Mouse (Mus musculus) embryo, embryonic 11 days (tissue): Measurements from ENCODE around the gene Slc4a1.

ENCODE experiments used
- DNase-seq: peaks from one replicate; pipeline ENCODE4 v3.0.0-alpha.2; 2015

The Slc4a1 gene

GRCm38 (mm10) chr11:102318576-102319409, 47.2 kb downstream of the Slc4a1 start:
- DNase-seq, result peak; percentile 70

DNA sequence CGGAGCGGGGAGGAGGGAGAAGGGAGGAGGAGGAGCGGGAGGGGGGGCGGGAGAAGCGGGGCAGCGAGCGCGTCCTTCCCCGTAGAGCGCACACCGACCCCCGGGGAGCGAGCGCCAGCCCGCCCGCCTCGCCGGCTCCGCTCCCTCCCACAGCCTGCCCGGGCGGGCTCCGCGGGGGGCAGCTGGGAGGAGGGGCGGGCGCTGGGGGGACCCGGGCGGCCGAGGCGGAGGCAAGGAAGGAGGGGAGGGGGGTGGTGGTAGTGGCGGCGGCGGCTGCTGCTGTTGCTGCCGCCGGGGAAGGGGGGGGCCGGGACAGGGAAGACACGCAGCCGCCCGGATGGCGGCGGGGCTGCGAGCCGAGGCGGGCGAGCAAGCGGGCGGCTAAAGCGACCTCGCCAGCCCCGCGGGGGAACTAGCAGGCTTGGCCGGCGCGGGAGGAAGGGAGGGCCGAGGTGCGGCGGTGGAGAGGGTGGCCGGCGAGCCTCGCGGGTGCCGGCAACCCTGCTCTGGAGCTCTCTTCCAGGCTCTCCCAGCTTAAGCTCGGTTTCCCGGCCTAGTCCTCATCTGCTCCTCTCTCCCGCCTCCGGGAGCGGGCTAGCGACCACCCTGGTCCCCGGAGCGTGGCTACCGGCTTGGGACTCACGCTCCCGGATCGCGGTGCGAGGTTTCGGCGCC, 48.0 kb downstream of the Slc4a1 start:
- DNase-seq, result peak; percentile 86

DNA sequence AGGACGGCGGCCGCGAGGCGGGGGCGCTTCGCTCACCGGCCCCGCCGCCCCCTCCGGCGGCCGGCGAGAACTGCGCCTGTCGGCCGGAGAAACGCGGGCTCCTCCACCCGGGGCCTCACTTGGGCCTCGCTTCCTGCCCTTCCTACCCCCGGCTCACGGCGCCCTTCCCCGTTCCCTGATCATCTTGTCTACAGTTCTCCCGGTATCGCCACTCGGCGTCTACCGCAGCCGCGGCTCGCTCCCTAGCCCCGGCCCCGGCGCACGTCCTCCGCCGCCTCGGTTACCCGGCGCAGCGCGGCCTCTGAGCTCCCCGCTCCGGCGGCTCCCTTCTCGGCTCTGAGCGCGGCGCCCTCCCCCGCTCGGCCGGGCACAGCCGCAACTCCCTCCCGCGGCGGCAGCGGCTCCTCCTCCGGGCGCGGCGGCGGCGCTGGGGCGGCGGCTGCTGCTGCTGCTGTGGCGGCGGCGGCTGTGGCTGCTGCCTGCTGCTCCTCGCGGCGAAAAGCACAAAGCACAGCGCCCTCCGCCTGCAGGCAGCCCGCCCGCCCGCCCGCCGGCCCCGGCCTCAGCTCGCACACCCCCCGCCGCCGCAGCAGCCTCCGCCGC, 48.6 kb downstream of the Slc4a1 start:
- peak; percentile 81 for DNase-seq

GRCm38 (mm10) chr11:102316572-102317297, 49.3 kb downstream of the Slc4a1 start:
- peak; percentile 94 for DNase-seq

DNA sequence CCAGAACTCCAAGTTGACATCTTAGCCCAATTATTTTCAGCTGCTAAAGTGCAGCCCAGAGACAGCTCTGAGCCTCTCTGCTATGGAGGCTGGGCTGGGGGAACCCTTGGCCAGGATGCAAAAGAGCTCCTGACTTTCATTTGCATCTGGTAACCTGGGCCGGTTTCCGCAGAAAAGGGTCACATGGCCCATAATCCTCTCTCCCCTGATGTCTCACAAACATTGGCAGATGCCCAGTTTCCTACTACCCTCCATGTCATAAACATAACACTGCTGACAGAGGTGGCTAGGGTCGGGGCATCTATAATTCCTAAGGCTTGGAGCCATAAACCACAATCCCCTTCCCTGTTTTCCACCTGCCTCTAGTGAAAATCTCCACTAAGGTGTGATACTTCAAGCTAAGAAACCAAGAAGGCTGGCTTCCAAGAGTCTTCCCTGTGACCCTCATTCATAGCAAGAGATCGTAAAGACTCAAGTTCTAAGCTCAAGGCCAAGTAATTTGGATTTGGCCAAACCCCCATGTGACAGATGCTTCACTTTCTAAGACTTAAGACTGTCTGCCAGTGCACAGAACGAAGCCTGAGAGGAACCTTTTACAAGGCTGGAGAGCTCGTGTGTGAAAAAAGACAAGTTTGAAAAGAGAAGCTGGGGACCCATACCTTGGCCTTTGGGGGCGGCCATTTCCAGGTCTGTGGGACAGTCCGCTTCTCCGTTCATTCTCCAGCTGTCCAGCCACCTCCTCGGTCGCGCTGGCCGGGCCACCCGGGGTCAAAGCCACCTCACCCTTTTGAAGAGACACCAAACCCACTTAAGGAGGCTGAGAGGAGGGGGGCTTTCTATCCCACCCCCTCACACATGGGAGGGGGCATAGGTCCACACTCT, 50.1 kb downstream of the Slc4a1 start:
- peak; percentile 30 for DNase-seq

DNA sequence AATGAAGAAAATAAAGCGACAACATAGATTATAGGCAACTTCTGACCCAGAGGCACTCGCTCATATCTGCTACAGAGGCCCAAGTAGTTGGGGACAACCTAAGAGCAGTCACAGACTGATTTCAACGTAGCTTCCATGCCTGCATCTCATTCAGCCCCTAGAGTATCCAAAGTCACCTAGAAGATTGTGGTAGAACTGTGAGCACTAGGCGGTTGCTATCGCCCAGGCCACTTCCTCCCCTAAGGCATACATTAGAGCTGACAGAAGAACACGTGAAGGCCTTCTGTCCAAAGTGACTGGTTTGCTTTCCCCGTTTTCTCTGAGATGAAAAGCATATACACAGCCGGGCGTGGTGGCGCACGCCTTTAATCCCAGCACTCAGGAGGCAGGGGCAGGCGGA, 51.7 kb downstream of the Slc4a1 start:
- DNase-seq, result no peak

DNA sequence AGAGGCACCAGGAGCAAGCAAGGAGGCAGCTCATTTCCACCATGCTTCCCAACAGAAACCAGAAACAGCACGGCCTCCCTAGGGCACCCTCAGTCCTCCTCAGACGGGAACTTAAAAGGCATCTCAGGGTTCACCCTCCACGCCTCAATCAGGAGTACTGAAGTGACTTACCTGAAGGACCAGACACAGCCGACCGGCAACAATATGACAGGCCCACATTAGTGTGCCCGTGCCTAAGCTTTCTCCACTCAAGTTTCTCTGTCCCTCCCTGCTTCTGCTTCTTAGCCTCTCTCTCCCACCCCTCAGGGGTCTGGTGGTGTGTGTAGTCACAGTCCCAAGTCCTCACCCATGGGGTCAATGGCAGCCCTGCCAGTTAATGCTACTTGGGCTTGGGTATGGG, 53.4 kb downstream of the Slc4a1 start:
- DNase-seq, result no peak

DNA sequence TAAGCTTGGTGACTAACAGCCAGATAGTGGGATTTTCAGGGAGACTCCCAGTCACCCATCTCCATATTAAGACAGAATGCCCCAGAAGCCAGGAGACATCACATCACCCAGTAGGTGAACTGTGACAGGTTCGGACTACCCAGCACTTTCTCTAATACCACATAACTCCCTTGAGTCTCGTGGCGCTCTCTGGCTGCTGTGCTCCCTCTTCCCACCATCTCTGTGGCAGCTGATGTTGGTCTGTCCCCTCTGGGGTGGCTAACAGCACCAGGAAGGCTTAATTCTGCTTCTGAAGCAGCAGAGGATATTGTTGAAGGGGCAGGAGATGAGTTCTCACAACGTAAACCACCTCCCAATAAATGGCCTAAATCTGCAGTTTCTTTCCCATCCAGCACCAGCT, 54.0 kb downstream of the Slc4a1 start:
- DNase-seq, result no peak

- peak; percentile 35 for DNase-seq
Measured at GRCm38 (mm10) chr11:102310768-102311695, 55.0 kb downstream of the Slc4a1 start.

DNA sequence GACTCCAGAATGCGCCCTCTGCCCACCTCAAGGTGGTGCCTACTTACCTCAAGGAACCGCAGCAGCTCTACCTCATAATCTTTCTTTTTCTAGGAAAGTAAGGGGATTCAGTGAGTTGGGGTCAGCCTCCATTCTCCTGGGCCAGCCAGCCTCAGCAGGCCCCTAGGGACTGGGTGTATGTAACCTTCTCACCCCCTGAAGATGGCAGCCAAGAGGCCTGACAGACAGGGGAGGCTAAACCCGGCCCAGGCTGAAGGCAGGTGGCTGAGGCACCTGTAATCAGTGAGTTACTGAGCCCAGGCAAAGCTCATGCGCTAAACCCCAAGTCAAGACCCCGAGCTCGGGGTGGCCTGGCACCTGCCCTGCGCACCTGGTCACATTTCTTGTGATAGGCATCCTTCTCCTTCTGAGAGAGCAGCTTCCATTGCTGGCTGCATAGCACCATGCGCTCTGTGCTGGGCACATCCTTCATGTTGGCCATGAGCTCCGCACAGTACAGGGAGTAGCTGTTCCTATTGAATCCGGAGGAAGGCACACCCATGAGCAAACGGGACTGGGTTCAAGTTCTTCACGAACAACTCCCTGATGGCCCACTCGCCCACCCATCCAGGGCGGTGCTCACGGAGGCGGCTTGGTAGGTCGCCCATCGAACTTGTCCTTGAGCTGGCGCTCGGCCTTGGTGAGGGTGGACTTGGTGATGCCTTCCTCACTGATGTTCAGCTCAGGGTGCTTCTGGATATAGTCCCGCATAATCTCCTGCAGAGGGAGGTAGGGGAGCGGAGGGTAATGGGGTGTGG, 56.0 kb downstream of the Slc4a1 start:
- no peak for DNase-seq

- DNase-seq, result peak; percentile 98
Measured at GRCm38 (mm10) chr11:102308979-102309378, 57.0 kb downstream of the Slc4a1 start.

- DNase-seq, result no peak
Measured at GRCm38 (mm10) chr11:102308104-102308503, 57.9 kb downstream of the Slc4a1 start.

- DNase-seq, result no peak
Measured at GRCm38 (mm10) chr11:102305359-102305758, 60.6 kb downstream of the Slc4a1 start.

DNA sequence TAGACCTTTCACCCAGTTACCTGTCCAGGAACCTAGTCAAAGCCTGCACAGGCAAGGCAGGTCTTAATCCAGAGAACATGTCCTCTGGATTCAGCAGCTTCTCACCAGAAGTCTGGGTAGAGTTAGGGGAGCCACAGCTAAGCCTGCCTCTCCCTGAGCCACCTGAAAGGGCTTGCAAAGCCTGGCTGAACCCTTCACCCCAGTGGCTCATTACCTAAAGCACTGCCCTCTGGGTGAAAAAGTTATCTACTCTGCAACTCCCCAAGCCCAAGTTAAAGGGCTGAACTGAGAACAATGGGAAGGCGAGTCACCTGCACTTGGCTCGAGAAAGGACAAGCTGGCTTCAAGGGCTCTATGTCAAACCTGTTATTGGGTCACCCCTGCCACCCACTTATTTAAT, 61.9 kb downstream of the Slc4a1 start:
- no peak for DNase-seq

- peak; percentile 66 for DNase-seq
Measured at GRCm38 (mm10) chr11:102299839-102300238, 66.2 kb downstream of the Slc4a1 start.
